Mouse (Mus musculus) stomach, embryonic 16.5 days (tissue): ENCODE measurements around the gene Clec4d. TPM values are rescaled to one million over a fixed set of nuclear protein-coding genes. Genes with fewer than 3 reads are reported as not detected.
"Not testable (repeated sequence)": the region's sequence is repeated elsewhere in the genome, so short reads cannot be mapped to it uniquely, and the experiment has no call there.

Experiments used
- ATAC-seq: fragments of 200-750 bp; cut with Nextera tagmentation; 2 replicates; pipeline ENCODE4 v1.8.0; 2017; ENCODE audit warnings: moderate number of reproducible peaks, moderate TSS enrichment; ENCODE audit not compliant: insufficient read depth, low FRiP score
- H3K27ac ChIP-seq: fragments of 300-500 bp; sonication (generic); 2 replicates; pipeline ENCODE4 v1.5.1; 2014; ENCODE audit warnings: low read length
- H3K27me3 ChIP-seq: fragments of 300-500 bp; sonication (generic); 2 replicates; pipeline ENCODE4 v1.6.1; 2014; ENCODE audit warnings: low read length, control low read depth, mixed read lengths; ENCODE audit not compliant: control insufficient read depth, insufficient read depth
- H3K36me3 ChIP-seq: fragments of 300-500 bp; sonication (generic); 2 replicates; pipeline ENCODE4 v1.6.1; 2014; ENCODE audit warnings: low read length; ENCODE audit not compliant: control insufficient read depth, insufficient read depth
- H3K4me1 ChIP-seq: fragments of 300-500 bp; sonication (generic); 2 replicates; pipeline ENCODE4 v1.6.1; 2014; ENCODE audit warnings: low read length, control low read depth, mixed read lengths; ENCODE audit not compliant: control insufficient read depth, insufficient read depth
- H3K4me2 ChIP-seq: fragments of 300-500 bp; sonication (generic); 2 replicates; pipeline ENCODE4 v1.6.1; 2014; ENCODE audit warnings: low read depth, low read length, mixed read lengths
- H3K4me3 ChIP-seq: fragments of 300-500 bp; sonication (generic); replicated peaks from 2 replicates; pipeline ENCODE4 v1.5.1; 2014; ENCODE audit warnings: mild to moderate bottlenecking, low read length
- H3K9ac ChIP-seq: fragments of 300-500 bp; sonication (generic); 2 replicates; pipeline ENCODE4 v1.6.1; 2014; ENCODE audit warnings: low read length
- H3K9me3 ChIP-seq: fragments of 300-500 bp; sonication (generic); replicated peaks from 2 replicates; pipeline ENCODE4 v1.6.1; 2016; ENCODE audit warnings: low read length, control low read depth; ENCODE audit not compliant: control insufficient read depth
- WGBS: fragments of 180-500 bp; shearing (Covaris S2); extraction: QIAGEN DNeasy Blood & Tissue Kit; methylation state at CpG from one replicate; pipeline ENCODE4 v1.1.7; 2014; 5-methylcytosine and 5-hydroxymethylcytosine counted together
- polyA plus RNA-seq: library from polyadenylated mRNA; unstranded; fragments of >200 nt; fragmentation: Nextera tagmentation; extraction: Ambion mirVana; gene quantifications from 2 replicates; pipeline ENCODE4 v1.2.1, GENCODE M21; 2015

Clec4d gene
- polyA plus RNA-seq, result 0.44 TPM in 1 of 2 replicates, not detected in the other

- no peaks in the 10 kb centered on the region for H3K36me3 ChIP-seq
- H3K27me3 ChIP-seq, result no peaks in the 10 kb centered on the region
- H3K27ac ChIP-seq, result no peak within 1 kb of the TSS
- H3K4me2 ChIP-seq, result no peak within 1 kb of the TSS
- WGBS, result 54% methylated on average over 4 of the region's 4 CpGs
- H3K4me1 ChIP-seq, result no peaks in the 10 kb centered on the region
- ATAC-seq, result no peak
- no peak within 1 kb of the TSS for H3K4me3 ChIP-seq
- no peak within 1 kb of the TSS for H3K9ac ChIP-seq
- H3K9me3 ChIP-seq, result no peaks in the 10 kb centered on the region
Observed at GRCm38 (mm10) chr6:123261555-123262161, at the start of gene Clec4d. Gene Clec4d (plus strand): TSS chr6:123262111.

GRCm38 (mm10) chr6:123227519-123228166, 34.3 kb upstream of the Clec4d start:
- Histone ChIP-seq H3K9me3 (no peaks in the 10 kb centered on the region), H3K27me3 (no peaks in the 10 kb centered on the region), H3K4me2 (no peak overlapping the region), H3K27ac (no peak overlapping the region), H3K9ac (no peak overlapping the region), H3K36me3 (no peaks in the 10 kb centered on the region), H3K4me3 (no peak overlapping the region), H3K4me1 (no peaks in the 10 kb centered on the region)
- 49% methylated on average over 2 of the region's 2 CpGs for WGBS
- no peak for ATAC-seq

- WGBS, result 62% methylated on average over 3 of the region's 3 CpGs
- ATAC-seq, result no peak
- Histone ChIP-seq H3K9ac (no peak within 1 kb of the TSS), H3K27ac (no peak within 1 kb of the TSS), H3K4me1 (no peaks in the 10 kb centered on the region), H3K27me3 (no peaks in the 10 kb centered on the region), H3K9me3 (no peaks in the 10 kb centered on the region), H3K36me3 (no peaks in the 10 kb centered on the region), H3K4me3 (no peak within 1 kb of the TSS), H3K4me2 (no peak within 1 kb of the TSS)
Observed at GRCm38 (mm10) chr6:123229644-123230043, 32.3 kb upstream of the Clec4d start, which contains the start of gene Clec4n. Gene Clec4n (plus strand): TSS chr6:123229843.

GRCm38 (mm10) chr6:123231149-123231548, 30.8 kb upstream of the Clec4d start:
- Histone ChIP-seq H3K27ac (no peak overlapping the region), H3K4me2 (no peak overlapping the region), H3K27me3 (no peaks in the 10 kb centered on the region), H3K9ac (no peak overlapping the region), H3K4me3 (no peak overlapping the region), H3K9me3 (no peaks in the 10 kb centered on the region), H3K4me1 (no peaks in the 10 kb centered on the region), H3K36me3 (no peaks in the 10 kb centered on the region)
- no peak for ATAC-seq
- 57% methylated on average over 2 of the region's 2 CpGs for WGBS

- H3K4me3 ChIP-seq, result no peak overlapping the region
- no peak for ATAC-seq
- H3K4me1 ChIP-seq, result no peaks in the 10 kb centered on the region
- H3K27ac ChIP-seq, result no peak overlapping the region
- no peaks in the 10 kb centered on the region for H3K36me3 ChIP-seq
- no peak overlapping the region for H3K9ac ChIP-seq
- H3K9me3 ChIP-seq, result no peaks in the 10 kb centered on the region
- no peaks in the 10 kb centered on the region for H3K27me3 ChIP-seq
- no peak overlapping the region for H3K4me2 ChIP-seq
Observed at GRCm38 (mm10) chr6:123237582-123237981, 24.3 kb upstream of the Clec4d start.

GRCm38 (mm10) chr6:123244201-123244600, 17.7 kb upstream of the Clec4d start:
- 80% methylated on average over 5 of the region's 5 CpGs for WGBS
- Histone ChIP-seq H3K9ac (no peak overlapping the region), H3K4me1 (no peaks in the 10 kb centered on the region), H3K4me2 (no peak overlapping the region), H3K9me3 (no peaks in the 10 kb centered on the region), H3K27ac (no peak overlapping the region), H3K27me3 (no peaks in the 10 kb centered on the region), H3K36me3 (no peaks in the 10 kb centered on the region), H3K4me3 (no peak overlapping the region)
- ATAC-seq, result no peak

GRCm38 (mm10) chr6:123248862-123249261, 13.0 kb upstream of the Clec4d start:
- ATAC-seq, H3K27me3 ChIP-seq, H3K36me3 ChIP-seq: not testable (repeated sequence)

GRCm38 (mm10) chr6:123252735-123253134, 9.2 kb upstream of the Clec4d start:
- no peak overlapping the region for H3K9ac ChIP-seq
- no peaks in the 10 kb centered on the region for H3K9me3 ChIP-seq
- ATAC-seq, result no peak
- no peaks in the 10 kb centered on the region for H3K36me3 ChIP-seq
- H3K4me3 ChIP-seq, result no peak overlapping the region
- H3K4me2 ChIP-seq, result no peak overlapping the region
- H3K27ac ChIP-seq, result no peak overlapping the region
- no peaks in the 10 kb centered on the region for H3K4me1 ChIP-seq
- H3K27me3 ChIP-seq, result no peaks in the 10 kb centered on the region

More at GRCm38 (mm10) chr6:123248862-123249261, 13.0 kb upstream of the Clec4d start:
- H3K27ac ChIP-seq, H3K9ac ChIP-seq, H3K4me2 ChIP-seq, H3K4me3 ChIP-seq, H3K9me3 ChIP-seq, H3K4me1 ChIP-seq: not testable (repeated sequence)
- 77% methylated on average over 2 of the region's 2 CpGs for WGBS

GRCm38 (mm10) chr6:123258946-123259345, 3.0 kb upstream of the Clec4d start:
- H3K36me3 ChIP-seq, result no peaks in the 10 kb centered on the region
- H3K4me1 ChIP-seq, result no peaks in the 10 kb centered on the region
- H3K27me3 ChIP-seq, result no peaks in the 10 kb centered on the region
- H3K27ac ChIP-seq, result no peak overlapping the region
- ATAC-seq, result no peak
- WGBS, result 73% methylated on average over 3 of the region's 3 CpGs
- no peak overlapping the region for H3K9ac ChIP-seq
- H3K4me2 ChIP-seq, result no peak overlapping the region
- H3K4me3 ChIP-seq, result no peak overlapping the region
- H3K9me3 ChIP-seq, result no peaks in the 10 kb centered on the region
